Mouse (Mus musculus): ENCODE measurements around the gene Cux2.
A peak's percentile ranks its signal among the peaks of the same experiment; 100 is the strongest.

Gene Cux2

GRCm38 (mm10) chr5:121959688-121960087 is 90.2 kb downstream of the Cux2 start:
- DNase-seq, result no peak

GRCm38 (mm10) chr5:121958551-121958950 is 91.4 kb downstream of the Cux2 start:
- DNase-seq, result no peak

DNA sequence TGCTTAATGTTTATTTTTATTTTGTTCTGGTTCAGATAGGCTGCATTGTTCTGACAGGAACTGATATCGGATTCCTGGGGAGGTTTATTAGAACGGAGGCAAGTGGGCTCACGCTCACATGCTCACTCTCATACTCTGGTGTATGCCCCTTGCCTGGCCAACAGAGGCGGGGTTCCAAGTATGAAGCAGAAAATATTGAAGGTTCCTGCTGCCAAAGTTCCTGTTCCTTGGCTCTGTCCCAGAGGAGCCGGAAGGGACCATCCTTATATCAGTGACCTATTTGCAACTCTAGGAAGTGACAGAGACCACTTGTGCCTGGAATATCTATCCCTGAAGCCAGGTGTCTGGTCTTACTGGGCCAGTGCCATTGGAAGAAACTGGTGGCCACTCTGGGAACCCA is 94.1 kb downstream of the Cux2 start:
- DNase-seq, result no peak

DNA sequence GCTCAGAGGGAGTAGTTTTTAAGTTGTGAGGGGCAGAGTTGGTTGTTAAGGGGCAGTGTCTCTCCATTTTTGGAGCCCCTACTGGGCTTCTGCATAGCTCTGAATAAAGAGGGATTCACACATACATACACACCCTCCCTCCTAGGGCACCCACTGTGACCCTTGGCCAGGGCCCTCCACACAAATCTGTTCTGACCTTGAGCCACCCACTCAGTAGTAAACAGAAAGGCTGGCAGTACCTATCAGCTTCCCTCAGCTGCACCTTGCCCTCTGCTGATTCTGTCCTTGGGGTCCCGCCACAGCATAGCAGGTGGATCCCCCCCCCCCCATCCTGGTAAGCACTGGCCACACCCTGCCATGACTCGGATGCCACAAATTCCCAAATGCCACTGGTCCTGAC is 99.7 kb downstream of the Cux2 start:
- DNase-seq, result no peak

DNA sequence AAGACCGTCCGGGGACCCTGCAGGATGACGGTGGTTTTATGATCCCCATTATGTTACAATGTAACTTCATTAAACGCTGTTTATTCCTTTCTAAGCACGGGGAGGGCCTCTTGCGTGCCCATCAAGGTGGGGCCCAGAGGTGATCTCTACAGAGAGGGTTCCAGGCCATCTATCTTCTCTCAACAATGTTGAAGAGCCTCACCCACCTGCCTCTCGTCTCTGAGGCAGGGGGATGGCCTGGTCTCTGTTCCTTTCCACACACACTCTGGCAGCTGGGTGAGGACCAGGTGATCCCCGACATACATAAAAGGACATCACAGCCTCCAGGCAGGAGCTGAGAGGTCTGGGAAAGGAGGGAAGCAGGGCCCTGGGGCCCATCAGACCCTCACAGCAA is 100.9 kb downstream of the Cux2 start:
- no peak for DNase-seq

DNA sequence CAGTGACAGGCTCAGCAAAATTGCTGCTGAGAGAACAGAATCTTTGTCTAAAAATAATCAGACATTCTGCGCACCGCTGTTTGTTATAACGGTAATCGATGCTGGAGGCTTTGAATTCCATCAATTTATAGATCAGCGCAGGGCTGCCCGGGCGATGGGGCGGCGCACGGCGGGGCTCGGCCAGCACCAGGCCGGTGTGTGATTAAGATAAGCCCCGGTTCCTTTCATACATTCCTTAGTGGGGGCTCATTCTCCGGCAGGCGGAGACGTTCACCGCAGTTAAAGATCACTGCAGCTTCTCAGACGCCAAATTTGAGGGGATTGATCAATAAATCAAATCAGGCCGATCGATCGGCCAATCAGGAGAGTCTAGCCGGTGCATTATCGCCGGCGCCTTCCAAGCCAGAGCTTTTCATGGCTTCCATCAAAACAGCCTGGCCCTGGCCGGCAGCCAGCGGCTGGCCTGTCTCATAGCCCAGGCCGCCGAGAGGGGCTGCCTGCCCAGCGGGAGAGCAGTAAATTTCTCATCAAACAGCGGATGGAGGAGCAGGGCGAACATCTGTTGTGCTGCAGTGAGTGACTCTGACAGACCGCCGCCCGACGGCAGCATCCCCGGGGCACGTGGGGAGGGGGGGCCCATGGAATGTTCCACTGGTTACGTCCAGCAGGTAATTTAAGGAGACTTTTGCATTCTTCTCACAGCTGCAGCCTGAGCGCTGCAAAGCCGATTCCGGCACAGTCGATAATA is 101.4 kb downstream of the Cux2 start:
- DNase-seq, result peak; percentile 52

DNA sequence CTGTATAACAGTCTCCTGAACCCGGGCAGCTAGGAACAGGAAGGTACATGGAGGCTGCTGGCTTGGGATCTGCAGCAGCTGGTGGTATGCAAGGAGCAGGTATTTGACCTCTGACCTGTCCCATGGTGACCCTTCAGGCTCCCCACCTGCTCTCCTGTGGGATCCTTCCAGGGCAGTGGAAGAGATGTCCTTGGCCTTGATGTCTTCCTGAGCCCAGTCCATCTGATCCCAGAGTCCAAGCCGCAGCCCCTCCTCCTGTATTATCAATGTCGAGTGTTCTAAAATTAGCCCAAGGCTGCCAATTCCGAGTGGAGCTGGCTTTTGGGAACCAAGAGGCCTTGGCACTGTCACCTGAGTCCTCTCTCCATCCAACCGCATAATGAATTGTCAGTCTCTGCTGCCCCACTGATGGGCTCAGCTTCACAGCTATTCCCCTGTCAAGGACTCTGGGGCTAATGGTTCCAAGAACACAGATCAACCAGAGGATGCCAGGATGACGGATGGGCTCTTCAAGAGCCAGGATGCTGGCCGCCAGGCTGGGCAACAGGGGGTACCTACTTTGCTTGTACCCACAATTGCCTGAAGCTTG is 103.2 kb downstream of the Cux2 start:
- no peak for DNase-seq

DNA sequence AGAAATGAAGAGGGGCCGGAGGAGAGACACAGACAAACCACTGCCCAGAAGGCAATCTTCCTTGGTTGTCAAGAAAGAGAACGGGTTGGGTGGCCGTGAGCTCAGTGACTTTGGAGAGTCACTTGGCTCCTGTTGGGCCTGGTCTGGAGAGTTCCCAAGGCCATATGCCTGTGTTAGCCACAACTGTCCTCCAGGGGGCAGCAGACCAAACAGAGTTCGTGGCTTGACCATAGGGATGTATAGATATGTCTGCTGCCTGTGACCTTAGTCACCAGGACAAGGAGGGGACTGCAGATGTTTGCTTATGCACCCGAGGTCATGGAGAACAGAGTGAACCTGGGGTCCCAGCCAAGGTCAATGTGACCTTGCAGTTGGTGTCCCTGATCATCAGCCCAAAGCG is 104.1 kb downstream of the Cux2 start:
- DNase-seq, result peak; percentile 55

GRCm38 (mm10) chr5:121944021-121944790 is 105.7 kb downstream of the Cux2 start:
- peak; percentile 88 for DNase-seq

GRCm38 (mm10) chr5:121943472-121943871 is 106.4 kb downstream of the Cux2 start:
- DNase-seq, result no peak

DNA sequence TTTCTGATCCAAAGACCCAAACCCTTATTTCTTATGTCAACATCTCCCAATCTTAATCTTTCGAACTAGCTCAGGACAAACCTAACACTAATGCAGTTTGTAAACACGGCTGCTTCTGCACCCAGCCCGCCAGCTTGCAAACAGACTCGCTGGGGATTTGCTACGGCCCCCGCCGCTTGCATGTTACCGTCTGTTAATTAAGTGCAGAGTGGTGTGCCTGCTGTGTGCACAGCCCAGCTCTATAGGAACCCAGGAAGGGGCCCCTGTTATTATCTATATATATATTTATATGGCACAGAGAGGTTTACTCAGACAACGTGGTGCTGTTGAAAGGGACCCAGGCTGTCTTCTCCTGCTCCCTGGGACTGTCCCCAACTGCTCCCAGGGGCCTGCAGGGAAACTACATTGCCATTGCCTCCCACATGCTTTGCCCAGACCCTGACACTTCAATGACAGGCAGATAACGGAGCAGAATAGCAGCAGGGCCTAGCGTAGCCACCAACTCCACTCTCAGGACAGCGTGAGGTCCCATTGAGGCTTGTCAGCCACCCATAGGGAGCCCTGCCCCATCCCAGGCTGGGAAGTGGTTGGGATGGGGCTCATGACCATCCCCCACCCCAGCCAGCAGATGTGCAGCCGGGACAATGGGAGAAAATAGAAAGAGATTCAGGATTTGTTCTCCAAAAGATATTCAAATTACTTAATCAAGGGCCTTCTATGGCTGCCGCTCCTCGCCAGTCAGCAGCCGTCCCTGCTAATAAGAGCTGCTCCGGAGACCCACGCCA is 111.6 kb downstream of the Cux2 start:
- DNase-seq, result no peak

DNA sequence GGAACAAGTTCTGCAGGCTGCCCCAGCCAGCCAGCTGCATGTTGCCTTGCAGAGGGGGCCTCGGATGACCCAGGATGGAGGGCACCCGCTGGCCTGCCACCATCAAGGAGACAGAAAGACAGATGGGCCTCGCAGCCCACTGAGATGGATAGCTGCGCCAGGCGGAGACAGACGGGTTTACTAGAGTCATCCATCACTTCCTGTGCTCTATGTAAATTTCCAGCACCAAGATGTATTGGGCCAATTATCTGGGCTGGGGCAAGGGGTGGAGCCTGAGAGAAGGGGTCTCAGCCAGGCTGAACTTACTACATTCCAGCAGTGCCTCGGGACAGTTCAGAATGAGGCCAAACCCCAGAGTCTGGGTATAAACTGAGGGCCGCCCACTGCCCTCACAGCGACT is 119.6 kb downstream of the Cux2 start:
- no peak for DNase-seq

- no peak for DNase-seq
Observed at GRCm38 (mm10) chr5:121928362-121929000, 121.4 kb downstream of the Cux2 start.

DNA sequence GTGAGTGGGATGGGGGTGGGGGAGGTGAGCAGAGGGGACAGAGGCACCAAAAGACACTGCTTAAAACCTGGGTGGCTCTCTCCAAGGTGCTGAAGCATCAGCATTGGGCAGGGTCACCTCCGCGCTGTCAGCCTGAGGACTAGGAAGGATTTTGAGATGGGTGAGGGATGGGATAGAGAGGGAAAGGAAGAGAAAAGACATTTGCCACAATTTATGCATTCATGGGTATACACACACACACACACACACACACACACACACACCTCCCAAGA is 123.4 kb downstream of the Cux2 start:
- DNase-seq, result no peak

DNA sequence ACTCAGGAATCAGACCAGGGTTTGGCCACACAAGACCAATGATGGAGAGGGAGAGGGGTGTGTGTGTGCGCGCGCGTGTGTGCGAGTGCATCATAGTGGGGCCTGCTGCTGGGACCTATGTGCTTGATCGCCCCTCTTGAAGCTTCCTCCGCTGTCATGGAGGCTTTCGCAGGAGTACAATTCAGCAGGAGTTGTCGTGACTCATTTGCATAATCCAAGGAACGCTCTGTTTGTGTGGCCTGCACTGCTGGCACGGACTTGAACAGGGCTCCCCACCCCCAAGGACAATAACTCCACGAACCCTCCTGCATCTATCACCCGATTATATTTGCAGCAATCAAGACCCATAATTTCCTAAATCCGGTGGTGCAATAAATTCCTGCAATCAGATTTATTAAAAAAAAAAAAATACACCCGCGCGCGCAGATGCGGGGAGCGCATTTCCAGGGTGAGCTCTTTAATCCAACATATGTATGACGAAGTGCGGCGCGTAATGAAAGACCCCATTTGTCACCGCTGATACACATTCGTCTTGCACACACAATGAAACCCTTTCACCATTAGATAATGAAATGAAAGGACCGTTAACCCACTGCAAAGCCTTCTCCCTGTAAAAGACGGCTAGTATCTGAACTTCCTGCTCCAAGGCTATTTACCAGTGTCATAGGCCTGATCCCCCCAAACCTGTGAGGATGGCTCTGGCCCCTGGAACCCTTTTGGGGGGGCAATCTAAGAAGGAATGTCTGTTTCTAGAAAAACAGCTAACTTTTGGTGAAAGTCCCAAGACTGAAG is 124.0 kb downstream of the Cux2 start:
- no peak for DNase-seq

- DNase-seq, result no peak
Observed at GRCm38 (mm10) chr5:121925291-121925690, 124.6 kb downstream of the Cux2 start.

DNA sequence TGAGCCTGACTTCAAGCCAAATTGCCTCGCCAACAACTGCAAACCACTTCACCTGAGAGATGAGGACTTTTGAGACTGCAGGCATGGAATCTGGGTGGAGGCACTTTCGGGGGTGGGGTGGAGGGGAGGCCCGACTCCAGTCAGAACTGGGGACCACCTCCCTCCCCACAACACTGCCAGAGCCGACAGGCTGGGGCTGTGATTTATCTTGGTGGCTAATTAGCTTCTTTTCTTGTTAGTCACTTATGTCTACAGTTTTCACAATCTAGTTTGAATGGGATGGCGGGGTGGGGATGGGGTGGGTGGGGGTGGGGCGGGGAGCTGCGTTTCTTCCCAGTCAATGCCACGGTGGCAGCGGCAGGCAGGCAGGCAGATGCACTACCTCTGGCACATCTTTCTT is 125.5 kb downstream of the Cux2 start:
- DNase-seq, result no peak

- DNase-seq, result no peak
Observed at GRCm38 (mm10) chr5:121922942-121923826, 126.7 kb downstream of the Cux2 start.

DNA sequence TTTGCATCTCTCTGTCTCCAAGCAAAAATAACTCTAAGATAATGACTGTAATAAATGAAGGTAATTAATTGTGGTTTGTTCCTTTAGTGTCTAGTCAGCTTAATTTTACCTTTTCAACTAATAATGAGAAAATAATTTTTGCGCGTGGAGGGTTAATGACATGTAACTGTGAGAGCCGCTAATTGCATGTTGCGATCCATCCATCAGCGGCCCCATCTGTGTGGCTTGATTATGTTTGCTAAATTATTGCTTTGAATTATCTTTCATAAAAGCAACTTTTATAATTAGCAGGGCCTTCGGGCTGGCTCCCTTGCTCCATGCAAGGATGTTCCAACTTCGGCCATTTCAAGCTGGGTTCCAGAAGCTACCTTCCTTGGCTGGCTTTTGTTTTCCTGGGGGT is 130.7 kb downstream of the Cux2 start:
- DNase-seq, result no peak

- DNase-seq, result no peak
Observed at GRCm38 (mm10) chr5:121916813-121917212, 133.1 kb downstream of the Cux2 start.

DNA sequence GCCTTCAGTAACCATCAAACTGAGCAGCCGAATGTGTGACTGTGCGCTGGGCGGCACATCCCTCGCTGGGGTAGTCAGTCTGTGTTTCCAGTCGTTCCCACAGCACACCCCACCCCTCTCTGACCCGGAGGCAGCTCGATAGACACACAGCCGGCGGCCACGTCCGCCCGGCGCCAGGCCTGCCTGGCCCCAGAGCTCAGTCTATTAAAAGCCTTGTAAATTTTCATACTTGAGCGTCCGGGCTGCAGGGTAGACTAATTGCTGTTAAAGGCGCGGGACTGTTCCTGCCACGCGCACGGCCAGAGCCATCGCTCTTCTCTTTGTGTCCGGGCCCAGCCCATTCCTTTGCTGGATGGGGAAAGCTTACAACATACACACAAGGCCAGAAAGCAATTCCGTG is 135.9 kb downstream of the Cux2 start:
- DNase-seq, result no peak

All from cerebellum, adult 11-12 months (tissue).